Mouse (Mus musculus) mesoderm, embryonic 11.5 days (tissue): ENCODE results near the gene Rab14.

Source experiments
- DNase-seq: peaks from one replicate; pipeline ENCODE4 v3.0.0-alpha.2; 2012; ENCODE audit warnings: low read depth, low spot score

Rab14 gene

DNA sequence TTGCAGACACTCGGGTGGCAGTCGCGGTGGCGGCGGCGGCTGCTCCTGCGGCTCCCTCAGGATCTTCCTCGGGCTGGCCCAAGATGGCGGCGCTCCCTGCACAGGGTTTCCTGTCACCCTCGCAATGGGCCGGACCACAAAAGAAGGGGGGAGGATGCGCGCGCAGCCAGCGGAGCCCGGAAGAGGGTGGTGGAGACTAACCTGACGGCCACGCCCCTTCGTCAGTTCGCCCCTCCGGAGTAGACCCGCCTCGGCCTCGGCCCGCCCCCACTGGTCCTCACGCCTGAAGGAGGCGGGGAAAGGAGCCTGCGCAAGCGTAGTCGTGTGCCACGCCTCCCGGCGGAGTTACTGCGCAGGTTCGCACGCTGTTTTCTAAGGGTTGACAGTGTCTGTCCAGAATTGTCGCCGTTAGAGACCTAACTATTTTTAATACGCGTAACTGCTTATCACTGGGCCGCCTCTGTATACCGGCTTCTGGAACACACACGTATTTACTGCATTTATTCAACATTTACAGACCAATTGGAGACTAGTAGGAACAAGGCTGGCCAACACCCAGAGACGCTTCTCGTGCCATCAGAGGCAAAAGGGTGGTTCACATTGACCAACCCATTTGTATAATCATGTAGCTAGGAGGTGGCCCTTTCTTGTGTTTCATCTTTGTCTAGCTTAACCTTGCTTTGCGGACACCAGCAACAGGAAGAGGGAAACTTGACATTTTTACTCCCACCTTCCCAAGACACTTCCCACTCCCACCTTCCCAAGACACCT lies at the start of gene Rab14:
Rab14 (minus strand) TSS at position 223 of the 771 bp plus-strand sequence.
- peak; percentile 99 for DNase-seq

DNA sequence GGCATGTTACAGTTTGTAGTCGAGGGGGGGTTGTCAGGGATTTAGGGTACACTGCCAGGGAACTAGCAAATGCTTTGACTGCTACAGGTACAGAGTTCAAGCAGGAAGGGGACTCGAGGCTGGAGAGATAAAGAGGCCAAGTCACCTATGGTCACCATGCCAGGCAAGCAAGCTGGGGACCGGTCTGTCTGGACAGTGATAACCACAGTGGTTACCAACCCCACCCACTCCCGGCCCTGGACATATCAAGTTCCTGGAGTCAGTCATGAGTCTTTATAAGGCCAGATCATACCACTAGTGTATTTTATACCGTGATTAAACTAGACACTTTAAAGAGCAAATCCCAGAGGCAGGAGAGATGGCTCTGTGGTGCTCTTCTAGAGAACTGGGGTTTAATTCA lies 46.8 kb upstream of the Rab14 start:
- DNase-seq = no peak

DNA sequence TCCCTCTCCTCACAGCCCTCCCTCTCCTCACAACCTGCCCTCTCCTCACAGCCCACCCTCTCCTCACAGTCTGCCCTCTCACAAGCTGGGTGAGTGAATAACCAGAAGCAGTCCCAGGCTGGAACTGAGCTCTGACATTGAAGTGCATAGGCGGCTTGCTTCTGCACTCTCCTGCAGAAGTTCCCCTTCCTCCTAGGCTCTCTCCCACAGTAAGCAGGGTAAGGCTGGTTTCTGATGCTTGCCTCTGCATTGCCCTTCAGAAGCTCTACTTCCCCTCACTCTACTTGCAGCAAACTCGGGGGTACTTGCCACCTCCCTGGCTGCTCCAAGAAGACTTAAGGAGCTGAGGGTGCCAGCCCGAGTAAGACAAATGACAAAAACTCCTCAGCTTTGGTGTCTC lies 43.3 kb upstream of the Rab14 start:
- DNase-seq = no peak

- DNase-seq = no peak
Observed at GRCm38 (mm10) chr2:35235021-35235420, 34.1 kb upstream of the Rab14 start.

GRCm38 (mm10) chr2:35233898-35234297 lies 33.0 kb upstream of the Rab14 start:
- no peak for DNase-seq

GRCm38 (mm10) chr2:35232595-35233445 lies 31.9 kb upstream of the Rab14 start:
- DNase-seq = no peak

- no peak for DNase-seq
Observed at GRCm38 (mm10) chr2:35231871-35232270, 31.0 kb upstream of the Rab14 start.

DNA sequence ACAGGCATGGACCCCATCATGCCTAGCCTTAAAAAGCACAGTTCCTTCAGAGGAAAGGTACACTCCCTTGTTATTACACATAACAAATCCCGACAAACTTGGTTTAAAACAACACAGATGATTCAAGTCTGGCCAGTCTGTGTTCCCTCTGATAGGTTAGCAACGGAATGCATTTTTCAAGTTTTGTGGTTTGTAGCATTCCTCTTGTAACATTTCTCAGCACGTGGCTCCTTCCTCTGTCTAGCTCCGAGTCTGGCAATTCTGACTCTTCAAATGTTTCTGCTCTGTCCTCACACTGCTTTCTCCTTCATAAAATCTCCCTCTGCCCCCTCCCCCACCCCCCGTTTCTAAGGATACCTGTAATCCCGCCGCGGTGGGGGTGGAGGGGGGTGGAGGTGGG lies 29.3 kb upstream of the Rab14 start:
- peak; percentile 9 for DNase-seq

GRCm38 (mm10) chr2:35228145-35228544 lies 27.2 kb upstream of the Rab14 start:
- no peak for DNase-seq

- no peak for DNase-seq
Observed at GRCm38 (mm10) chr2:35224285-35224684, 23.4 kb upstream of the Rab14 start.

DNA sequence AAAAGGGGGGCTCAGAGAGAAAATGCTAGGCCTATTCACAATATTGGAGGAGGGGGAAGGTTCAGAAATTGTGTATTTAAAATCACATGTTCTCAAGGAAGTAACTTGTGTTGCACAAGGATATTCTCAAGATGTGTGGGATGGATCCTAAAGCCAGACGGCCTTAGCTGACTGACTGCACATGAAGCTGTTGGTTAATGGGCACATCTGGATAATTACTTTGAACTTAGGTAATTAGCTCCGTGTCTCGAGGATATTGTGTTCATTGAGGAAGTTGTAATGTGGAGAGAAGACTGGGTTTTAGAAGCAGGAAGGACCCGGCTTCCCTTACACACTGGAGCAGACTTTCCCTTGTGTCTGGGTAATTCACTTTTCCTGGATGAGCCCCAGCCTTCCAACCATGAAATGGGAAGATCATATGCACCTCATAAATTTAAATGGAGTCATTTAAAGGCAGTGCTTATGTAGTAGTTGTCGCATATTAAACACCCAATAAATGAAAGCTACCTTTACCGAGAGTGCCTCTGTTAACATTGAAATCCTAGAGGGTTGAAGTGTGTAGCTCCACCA lies 22.0 kb upstream of the Rab14 start:
- DNase-seq = no peak

DNA sequence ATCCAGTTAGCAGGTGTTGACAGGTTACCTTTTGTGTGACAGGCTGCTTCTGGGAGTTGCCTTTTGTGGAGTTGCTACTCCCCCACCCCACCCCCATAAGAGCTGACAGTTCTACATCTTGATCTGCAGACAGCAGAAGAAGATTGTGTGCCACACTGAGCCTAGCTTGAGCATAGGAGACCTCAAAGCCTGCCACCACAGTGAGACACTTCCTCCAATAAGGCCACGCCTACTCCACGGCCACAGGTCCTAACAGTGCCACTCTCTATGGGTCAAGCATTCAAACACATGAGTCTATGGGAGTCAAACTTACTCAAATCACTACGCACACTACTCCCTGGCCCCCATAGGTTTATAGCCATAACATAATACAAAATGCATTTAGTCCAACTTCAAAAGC lies 17.8 kb upstream of the Rab14 start:
- no peak for DNase-seq

DNA sequence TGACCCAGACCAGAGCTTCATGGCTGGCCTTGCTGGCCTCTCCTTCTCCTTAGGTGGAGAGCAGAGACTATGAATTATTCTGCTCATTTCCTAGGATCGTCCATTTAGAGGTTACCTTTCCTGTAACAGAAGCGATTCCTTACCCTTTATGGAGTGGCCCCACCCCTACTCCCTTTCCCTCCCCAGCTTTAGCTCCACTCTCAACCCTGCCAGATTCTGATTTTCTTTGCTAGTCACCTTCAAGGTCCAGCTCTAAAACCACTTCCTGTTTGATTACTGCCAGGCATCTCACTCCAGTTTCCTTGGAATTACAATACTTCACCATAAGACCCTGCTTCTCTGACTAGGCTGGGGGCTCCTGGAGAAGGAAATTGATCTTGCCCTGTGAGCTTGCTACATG lies 15.8 kb upstream of the Rab14 start:
- no peak for DNase-seq

DNA sequence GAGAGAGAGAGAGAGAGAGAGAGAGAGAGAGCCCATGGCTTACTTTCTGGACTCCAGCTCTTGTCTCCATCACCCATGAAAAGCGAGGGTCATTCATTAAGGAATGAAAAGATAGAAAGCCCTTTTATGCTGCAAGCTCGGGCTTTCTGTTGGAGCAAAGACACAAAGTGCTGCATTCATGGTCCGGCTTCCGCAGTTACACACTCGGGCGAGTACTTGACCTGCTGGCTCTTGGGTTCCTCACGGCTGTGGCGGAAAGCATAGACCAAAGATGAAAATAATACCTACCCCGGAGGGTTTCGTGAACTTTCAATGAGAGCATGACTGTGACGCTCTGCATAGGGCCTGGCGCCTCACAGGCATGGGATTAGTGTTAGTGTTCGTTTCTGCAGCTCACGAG lies 14.4 kb upstream of the Rab14 start:
- peak; percentile 35 for DNase-seq

DNA sequence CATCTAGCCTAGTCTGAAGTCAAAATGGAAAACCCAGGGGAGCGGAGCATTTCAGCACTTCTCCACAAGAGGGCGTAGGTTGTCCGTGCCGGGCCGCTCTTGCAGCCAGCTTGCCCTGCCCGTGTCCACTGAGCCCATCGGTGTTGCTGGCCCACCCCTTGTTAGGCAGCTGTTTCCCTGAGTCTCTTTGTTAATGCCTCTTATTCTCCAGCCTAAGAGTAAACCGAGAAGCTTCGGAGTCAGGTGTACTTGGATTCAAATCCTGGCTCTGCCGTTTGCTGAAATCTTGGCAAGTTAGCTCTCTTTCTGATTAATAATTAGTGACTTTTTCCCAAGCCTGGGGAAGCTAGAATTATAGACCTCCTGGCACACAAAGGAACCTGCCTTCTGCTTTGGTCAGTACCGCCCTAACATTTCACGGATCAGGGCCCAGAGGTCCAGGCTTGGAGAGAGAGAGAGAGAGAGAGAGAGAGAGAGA lies 14.0 kb upstream of the Rab14 start:
- DNase-seq = peak; percentile 88

- DNase-seq = no peak
Observed at GRCm38 (mm10) chr2:35213345-35213910, 12.5 kb upstream of the Rab14 start.

DNA sequence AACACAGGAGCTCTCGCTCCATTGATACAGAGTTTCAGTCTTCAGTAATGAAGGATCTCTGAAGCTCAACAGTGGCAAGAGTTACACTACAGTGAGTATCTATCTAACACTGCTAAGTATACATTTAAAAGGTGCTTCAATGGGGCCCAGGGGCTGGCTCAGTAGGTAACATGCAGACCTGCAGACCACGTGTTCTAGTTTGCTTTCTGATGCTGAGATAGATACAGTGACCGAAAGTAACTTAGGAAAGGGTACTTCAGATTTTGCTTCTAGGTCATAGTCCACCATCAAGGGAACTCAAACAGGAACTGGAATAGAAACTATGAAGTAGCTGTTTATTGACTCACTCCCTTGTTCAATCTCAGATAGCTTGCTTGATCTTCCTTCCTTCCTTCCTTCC lies 10.8 kb upstream of the Rab14 start:
- DNase-seq = no peak

DNA sequence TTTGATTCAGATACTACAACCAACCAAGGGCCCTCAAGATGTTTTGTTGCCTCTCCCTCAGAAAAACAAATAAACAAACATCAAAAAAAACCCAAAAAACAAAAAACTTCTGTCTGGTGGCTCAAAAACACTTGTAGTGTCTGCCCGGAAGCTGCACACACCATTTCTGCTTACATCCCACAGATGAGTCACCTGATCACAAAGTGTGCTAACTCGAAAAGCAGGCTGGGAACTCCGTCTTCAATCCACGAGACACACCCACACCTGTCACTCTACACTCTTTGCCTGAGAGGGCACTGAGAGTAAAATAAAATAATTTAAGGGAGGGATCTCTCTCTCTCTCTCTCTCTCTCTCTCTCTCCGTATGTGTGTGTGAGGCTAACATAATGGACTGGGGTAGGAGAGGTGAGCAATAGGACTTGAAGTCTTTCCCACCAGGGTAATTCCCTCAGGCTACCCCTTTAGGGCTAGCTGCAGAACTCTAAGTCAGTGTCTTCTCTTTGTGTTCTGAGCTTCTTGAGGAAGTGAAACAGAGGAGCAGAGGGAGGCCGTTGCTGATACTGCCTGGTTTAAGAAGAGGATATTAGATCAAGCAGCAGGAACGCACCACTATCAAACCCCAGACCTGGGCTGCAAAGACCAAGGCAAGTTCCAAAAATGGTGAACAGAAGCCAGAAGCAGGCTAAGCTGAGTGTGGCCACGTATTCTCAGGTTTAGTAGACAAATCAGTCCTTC lies 8.2 kb upstream of the Rab14 start:
- no peak for DNase-seq

DNA sequence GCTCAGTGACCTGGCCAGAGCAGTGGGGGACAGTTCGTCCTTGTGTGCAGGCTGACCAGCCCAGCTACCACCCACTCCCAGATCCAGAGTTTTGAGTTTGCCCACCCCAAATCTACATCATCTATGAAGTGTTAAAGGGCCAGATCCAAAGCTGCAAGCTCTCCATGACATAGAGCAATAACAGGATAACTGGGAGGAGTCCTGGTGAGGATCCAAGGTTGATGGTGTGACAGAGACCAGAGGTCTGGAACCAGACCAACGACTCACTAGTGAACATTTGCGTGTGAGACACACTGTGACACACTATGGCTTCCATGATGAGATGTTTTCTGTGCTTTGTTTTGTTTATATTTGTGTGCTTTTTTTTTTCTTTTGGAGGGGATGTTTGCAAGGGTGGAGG lies 7.1 kb upstream of the Rab14 start:
- DNase-seq = no peak

DNA sequence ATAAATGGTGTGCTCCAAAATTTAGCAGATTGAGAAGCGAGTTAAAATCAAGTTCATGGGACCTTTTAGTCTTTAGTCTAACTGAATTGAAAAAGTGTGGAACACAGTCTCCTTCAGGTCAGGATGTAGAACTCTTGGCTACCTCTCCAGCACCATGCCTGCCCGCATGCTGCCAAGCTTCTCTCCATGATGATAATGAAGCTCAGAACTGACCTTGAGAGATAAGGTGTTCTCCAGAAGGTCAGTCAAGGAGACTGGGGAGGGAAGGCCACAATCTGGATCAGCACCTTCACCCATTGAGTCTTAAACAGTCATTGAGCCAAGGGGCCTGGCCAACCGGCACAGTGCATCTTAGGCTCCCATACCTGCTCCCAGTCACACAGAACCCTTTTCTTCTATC lies 5.8 kb upstream of the Rab14 start:
- no peak for DNase-seq

DNA sequence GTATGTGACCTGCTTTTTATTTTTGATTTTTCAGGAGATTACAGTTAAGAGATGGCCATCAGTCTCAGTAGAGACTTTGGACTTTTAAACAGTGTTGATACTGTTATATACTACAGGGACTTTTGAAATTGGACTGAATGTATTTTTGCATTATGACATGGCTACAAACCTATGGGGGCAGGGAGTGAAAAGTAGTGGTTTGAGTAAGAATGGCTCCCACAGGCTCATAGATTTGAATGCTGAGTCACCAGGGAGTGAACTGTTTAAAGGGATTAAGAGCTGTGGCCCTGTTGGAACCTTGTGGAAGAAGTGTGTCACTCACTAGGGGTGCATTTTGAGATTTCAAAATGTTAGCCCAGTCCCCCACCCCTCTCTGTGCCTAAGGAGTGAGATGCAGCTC lies 2.8 kb upstream of the Rab14 start:
- DNase-seq = no peak
